Mouse (Mus musculus) cerebellum, adult 2 months (tissue): ENCODE measurements around the gene Fgfr2. TPM values are rescaled to one million over a fixed set of nuclear protein-coding genes. Genes with fewer than 3 reads are reported as not detected.

Source experiments
- DNase-seq, 2 experiments: peaks; one replicate each; pipeline ENCODE4 v3.0.0; 2021
- H3K27ac ChIP-seq: fragments of 200-500 bp; 2 replicates; pipeline ENCODE4 v1.5.1; 2012; ENCODE audit warnings: low read length, control low read depth, inconsistent platforms; ENCODE audit not compliant: insufficient read depth
- H3K27me3 ChIP-seq: fragments of 200-500 bp; 2 replicates; pipeline ENCODE4 v1.6.1; 2012; ENCODE audit warnings: inconsistent platforms, mild to moderate bottlenecking, low read length, moderate library complexity; ENCODE audit not compliant: control insufficient read depth, insufficient read depth
- H3K4me1 ChIP-seq: fragments of 200-500 bp; 2 replicates; pipeline ENCODE4 v1.6.1; 2011; ENCODE audit warnings: low read length; ENCODE audit not compliant: control insufficient read depth, insufficient read depth
- H3K4me3 ChIP-seq: fragments of 200-500 bp; replicated peaks from 2 replicates; pipeline ENCODE3; 2011; ENCODE audit warnings: mild to moderate bottlenecking, low read depth, low read length, control low read depth; ENCODE audit not compliant: insufficient read depth
- CTCF ChIP-seq: fragments of 200-500 bp; IDR thresholded peaks from 2 replicates; pipeline ENCODE4 v1.5.1; 2011; ENCODE audit warnings: low read depth, mild to moderate bottlenecking, control low read depth, low read length, moderate library complexity, borderline replicate concordance; ENCODE audit not compliant: insufficient read depth
- POLR2A ChIP-seq: fragments of 200-500 bp; IDR thresholded peaks from 2 replicates; pipeline ENCODE4 v1.6.1; 2011; ENCODE audit warnings: low read length, control low read depth, borderline replicate concordance; ENCODE audit not compliant: insufficient read depth
- WGBS: fragments of 180-500 bp; shearing (Covaris S2); methylation state at CpG from one replicate; pipeline ENCODE4 v1.1.7; 2018; 5-methylcytosine and 5-hydroxymethylcytosine counted together
- polyA plus RNA-seq: library from polyadenylated mRNA; depleted of rRNA; stranded (reverse); fragments of >200 nt; gene quantifications from 2 replicates; pipeline ENCODE4 v1.2.3, GENCODE M21; 2012

Gene Fgfr2
- polyA plus RNA-seq, 1 experiment, result 95.3 TPM

DNA sequence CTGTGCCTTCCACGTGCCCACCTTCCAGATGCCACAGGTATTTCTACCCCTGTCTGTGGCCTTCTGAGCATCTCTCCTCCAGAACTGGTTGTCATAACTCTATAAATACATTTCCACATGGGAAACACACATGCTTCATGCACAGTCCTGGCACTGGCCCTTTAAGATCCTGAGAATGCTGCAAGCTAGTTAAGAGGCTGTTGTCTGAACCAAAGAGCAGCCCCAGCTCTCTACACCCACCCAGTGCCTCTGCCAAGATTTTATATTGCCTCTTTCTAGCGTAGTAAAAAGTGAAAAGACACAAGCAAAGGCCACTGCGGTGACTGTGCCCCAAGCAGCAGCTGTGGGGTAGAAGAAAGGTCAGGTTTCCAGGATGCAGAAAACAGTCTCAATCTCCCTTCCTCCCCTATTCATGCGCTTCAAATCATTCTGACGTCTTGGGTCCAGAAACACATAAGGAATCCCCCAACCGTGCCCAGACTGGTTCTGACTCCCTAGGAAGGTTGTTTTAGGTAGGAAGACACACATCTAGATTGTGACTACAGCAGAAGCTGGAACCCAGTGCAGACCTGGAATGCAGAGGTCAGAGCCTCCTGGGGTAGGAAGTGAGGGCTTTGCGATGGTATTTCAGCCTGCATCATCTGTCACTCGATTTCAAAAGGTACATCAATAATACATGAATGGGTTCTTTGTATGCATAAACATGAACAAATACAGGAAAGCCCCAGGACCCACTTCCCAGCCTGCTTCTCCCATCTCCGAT is 1195.7 kb downstream of the Fgfr2 start:
- WGBS, result 25% methylated on average over 9 of the region's 9 CpGs
- Histone ChIP-seq H3K4me1 (no peaks in the 10 kb centered on the region), H3K27ac (no peak overlapping the region), H3K27me3 (no peaks in the 10 kb centered on the region), H3K4me3 (no peak overlapping the region)
- DNase-seq, result no peak
- TF ChIP-seq POLR2A (no peak), CTCF (no peak)

DNA sequence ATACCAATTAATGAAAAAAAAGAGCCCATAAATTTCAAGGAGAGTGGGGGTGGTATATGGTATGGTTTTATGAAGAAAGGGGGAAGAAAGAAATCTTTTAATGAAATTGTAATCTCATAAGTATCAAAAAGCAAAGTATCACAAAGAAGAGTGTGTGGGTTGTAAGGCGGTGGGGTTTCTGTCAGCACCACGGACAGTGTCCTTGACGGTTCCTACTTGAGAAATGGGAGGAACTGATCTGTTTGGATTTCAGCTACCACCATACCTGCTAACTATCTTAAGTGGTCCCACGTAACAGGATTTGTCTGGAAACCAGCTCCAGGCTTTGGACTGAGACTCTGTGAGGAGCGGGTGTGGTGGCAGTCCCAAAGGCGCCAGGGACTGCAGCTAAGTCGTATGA is 1205.8 kb downstream of the Fgfr2 start:
- 72% methylated on average over 7 of the region's 7 CpGs for WGBS
- no peak for TF ChIP-seq CTCF
- TF ChIP-seq POLR2A, result no peak

DNA sequence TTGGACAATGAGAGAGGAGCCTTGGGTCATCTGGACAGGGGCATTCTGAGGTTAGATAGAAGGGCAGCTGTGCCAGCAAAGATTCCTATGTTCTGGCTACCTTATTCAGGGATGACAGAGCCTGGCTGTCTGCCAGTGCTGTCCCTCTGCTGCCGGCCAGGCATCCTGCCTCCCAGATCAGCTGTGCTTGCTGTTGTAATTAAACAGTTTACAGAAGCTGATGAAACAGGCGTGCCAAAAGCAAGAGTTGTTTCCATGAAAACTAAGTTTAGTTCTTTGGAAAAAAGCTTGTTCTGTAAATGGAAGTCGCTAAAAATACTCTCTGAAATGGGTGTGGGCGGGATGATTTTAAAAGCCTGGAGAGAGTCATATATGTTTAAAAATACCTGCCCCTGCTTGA is 1213.5 kb downstream of the Fgfr2 start:
- H3K27me3 ChIP-seq, result no peaks in the 10 kb centered on the region
- DNase-seq, result peak in 1 of 2 experiments; percentile 6
- no peak overlapping the region for H3K4me3 ChIP-seq
- H3K4me1 ChIP-seq, result no peaks in the 10 kb centered on the region
- TF ChIP-seq CTCF (no peak), POLR2A (no peak)
- no peak overlapping the region for H3K27ac ChIP-seq
- 27% methylated on average over 4 of the region's 4 CpGs for WGBS

More for the DNA sequence above, 1205.8 kb downstream of the Fgfr2 start:
- no peak for DNase-seq
- no peaks in the 10 kb centered on the region for H3K27me3 ChIP-seq
- no peak overlapping the region for H3K4me3 ChIP-seq
- no peaks in the 10 kb centered on the region for H3K4me1 ChIP-seq
- no peak overlapping the region for H3K27ac ChIP-seq

DNA sequence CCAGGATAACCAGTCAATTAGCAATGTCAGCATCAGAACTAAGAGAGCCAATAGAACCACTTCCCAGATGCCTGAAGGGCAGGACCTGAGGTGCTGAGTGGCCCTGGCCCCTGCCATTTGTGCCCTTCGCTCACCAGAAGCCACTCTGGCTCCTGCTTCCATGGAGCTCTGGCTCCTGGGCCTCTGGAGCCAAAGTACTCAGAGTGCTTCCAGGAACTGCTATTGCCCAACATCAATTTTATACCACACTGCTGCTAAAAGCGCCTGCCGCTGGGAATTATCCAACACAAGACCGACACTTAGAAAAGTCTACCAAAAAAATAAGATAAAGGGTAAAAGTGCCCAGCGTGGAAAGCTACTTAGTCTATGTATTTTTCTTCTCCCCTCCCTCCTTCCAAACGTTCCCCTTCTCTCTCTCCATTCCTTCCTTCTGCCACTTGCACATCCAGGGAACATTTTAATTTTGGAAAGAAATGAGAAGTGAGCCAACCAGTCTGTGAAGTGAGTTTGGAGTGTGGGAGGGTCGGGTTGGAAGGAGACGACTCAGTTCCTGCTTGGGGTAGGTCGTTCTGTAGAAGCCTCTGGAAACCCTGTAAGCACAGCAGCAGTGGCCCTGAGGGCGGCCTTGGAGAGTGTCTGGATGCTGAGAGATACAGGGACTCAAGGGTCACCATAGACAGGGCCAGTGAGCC is 1216.5 kb downstream of the Fgfr2 start:
- Histone ChIP-seq H3K27ac (no peak overlapping the region), H3K4me3 (no peak overlapping the region), H3K4me1 (no peaks in the 10 kb centered on the region), H3K27me3 (no peaks in the 10 kb centered on the region)
- no peak for DNase-seq
- TF ChIP-seq CTCF (no peak), POLR2A (no peak)
- WGBS, result 85% methylated on average over 10 of the region's 10 CpGs

DNA sequence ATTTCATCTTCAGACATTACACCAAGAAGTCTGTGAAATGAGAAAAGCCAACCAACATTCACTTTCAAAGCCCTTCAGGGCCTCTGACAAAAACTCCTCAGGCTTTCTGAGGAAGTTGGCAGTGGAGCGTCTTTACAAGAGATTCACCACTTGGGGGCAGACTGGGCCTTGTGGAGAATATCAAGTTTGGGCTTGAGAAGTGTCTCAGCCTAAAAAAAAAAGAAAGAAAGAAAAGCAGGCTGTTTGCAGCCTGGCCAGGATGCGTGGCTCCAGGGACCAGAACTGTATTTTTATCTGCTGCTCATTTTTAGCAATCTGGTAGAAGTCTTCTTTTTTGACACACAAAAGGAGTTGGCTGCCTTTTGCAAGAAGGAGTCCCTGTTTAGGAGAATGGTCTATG is 1223.8 kb downstream of the Fgfr2 start:
- Histone ChIP-seq H3K27ac (no peak overlapping the region), H3K4me1 (peaks cover 5% of the 10 kb centered on the region), H3K27me3 (no peaks in the 10 kb centered on the region), H3K4me3 (no peak overlapping the region)
- TF ChIP-seq POLR2A (no peak), CTCF (peak; percentile 60)
- WGBS, result 4% methylated on average over 2 of the region's 2 CpGs
- DNase-seq, result peak; percentile 59 to 66

DNA sequence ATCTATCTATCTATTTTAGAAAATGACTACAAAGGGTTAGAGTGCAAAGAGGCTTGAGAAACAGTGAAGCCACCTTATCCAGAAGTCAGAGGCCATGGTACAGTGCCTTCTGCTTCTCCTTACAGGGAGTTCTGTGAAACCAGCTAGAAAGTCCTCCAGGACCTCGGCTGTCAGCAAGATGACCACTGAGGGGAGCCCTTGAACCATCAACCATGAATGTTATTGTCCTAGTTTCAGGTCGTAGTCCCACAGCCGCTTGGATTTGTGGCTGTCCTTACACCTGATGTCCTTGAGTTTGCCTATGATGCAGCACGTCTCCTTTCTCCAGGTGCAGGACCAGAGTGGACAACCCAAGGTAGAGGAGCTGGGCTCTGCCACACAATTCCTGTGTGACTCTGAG is 1225.9 kb downstream of the Fgfr2 start:
- H3K4me3 ChIP-seq, result no peak overlapping the region
- H3K27ac ChIP-seq, result no peak overlapping the region
- peak; percentile 57 to 60 for DNase-seq
- TF ChIP-seq CTCF, result peak; percentile 79
- no peak for TF ChIP-seq POLR2A
- H3K27me3 ChIP-seq, result no peaks in the 10 kb centered on the region
- WGBS, result 3% methylated on average over 4 of the region's 4 CpGs
- H3K4me1 ChIP-seq, result peaks cover 5% of the 10 kb centered on the region

DNA sequence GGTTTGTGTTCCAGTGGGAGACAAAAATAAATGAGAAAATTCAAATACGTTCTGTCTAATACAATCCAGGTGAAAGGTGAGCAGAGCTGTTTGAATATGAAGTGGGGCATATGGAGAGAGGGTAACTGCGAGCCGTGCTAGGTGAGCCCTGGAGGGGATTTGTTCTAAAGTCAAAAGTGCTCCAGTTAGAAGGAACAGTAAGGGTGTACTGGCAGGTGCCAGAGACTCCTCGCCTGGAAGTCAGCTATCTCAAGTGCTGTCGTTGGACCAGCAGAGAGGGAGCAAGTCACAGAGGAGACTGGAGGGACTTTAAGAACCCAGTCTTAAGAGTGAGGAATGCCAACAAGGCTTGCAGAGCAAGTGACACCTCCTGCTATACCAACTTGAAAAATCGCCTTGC is 1240.3 kb downstream of the Fgfr2 start:
- WGBS, result 67% methylated on average over 6 of the region's 6 CpGs
- H3K4me3 ChIP-seq, result no peak overlapping the region
- DNase-seq, result no peak
- no peak overlapping the region for H3K27ac ChIP-seq
- no peaks in the 10 kb centered on the region for H3K27me3 ChIP-seq
- TF ChIP-seq CTCF, result no peak
- no peak for TF ChIP-seq POLR2A
- no peaks in the 10 kb centered on the region for H3K4me1 ChIP-seq

DNA sequence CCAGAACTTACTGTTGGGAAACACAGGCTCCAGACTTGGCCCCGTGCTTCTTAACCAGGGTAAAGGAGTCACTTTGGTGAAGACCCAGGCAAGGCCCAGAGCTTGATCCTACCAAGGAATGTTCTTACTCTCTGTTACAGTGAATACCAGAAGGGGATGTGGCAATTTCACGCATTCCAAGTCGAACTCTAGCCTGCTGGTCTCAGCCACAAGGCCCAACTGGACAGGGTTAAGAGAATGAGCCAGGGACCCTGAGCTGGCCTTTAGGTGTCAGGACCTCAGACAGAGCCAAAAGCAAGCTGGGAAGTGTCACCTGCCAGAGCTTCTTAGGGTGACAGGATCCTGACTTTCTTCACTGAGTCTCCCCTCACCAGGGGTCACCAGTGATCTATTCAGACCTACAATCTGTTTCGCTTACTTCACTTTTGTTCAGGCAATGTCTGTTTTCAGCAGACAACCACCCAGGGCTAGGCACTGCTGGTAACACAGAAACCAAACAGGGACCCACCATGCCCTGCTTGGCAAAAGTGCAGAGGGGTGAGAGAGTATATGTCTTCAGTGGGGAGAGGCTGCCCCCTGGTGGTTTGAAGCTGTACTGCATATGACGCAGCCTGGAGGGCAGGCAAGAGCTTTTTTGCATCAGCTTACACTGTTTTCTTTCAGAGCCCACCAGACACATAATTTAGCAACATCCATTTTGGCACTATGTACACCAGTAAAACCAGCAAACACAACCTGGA is 1241.1 kb downstream of the Fgfr2 start:
- peak; percentile 38 to 65 for DNase-seq
- Histone ChIP-seq H3K4me3 (no peak overlapping the region), H3K4me1 (no peaks in the 10 kb centered on the region), H3K27ac (no peak overlapping the region), H3K27me3 (no peaks in the 10 kb centered on the region)
- 44% methylated on average over 5 of the region's 5 CpGs for WGBS
- TF ChIP-seq POLR2A (no peak), CTCF (peak; percentile 97)
